Mouse (Mus musculus): ENCODE data around the gene Sf3b4.
"Not testable (repeated sequence)": the region's sequence is repeated elsewhere in the genome, so short reads cannot be mapped to it uniquely, and the experiment has no call there.

The Sf3b4 gene

GRCm38 (mm10) chr3:96220131-96220764 is 48.1 kb downstream of the Sf3b4 start:
- DNase-seq = not testable (repeated sequence)

GRCm38 (mm10) chr3:96220765-96221639 is 48.9 kb downstream of the Sf3b4 start, which contains the start of the genes Hist2h2ac and Hist2h2be:
TSS of gene Hist2h2ac (minus strand) at chr3:96220880.
TSS of gene Hist2h2be (plus strand) at chr3:96221119.
- peak; percentile 74 to 80 for DNase-seq

GRCm38 (mm10) chr3:96221640-96222038 is 49.5 kb downstream of the Sf3b4 start:
- peak in 1 of 2 experiments; percentile 29 for DNase-seq

- no peak for DNase-seq
Measured at GRCm38 (mm10) chr3:96222774-96223173, 50.6 kb downstream of the Sf3b4 start.

- no peak for DNase-seq
Measured at GRCm38 (mm10) chr3:96225421-96225820, 53.3 kb downstream of the Sf3b4 start.
